Mouse (Mus musculus) Muller cell, postnatal 12 days (primary cell): Measurements from ENCODE around the gene Iqcf3.

ENCODE experiments used
- DNase-seq: peaks from one replicate; pipeline ENCODE4 v3.0.0-alpha.2; 2015; ENCODE audit errors: inconsistent ontology term

Iqcf3 gene

DNA sequence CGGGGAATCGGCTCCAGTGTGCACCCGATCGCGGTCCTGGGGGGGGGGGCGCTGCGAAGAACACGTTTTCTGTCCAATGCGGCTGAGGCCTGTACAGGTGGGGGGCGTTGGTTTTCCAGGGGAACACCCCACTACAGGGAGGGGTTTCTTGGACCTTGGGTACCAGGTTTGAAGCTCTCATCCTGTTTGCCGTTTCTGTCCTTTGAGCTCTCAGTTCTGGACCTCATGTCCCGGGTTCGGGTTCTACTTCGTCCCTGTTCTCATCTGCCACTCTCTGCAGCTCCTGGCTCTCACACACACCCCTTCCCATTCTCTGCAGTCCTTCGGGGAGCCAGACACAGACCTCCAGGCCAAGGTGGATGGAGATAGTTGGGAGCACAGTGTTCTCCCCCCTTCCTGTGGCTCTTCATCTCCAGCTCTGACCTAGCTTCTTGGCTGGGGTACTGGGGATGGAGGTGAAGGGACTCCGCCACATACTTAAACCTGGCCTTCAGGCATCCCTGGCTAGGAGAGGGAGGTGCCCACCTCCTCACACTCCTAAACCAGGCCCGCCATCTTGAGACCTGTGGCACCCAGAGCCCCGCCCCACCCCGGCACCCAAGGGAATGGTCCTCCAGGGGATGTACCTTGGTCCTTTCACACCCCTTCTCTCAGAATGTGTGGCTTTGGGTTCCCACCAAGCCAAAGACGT, 107.2 kb downstream of the Iqcf3 start:
- DNase-seq = no peak

DNA sequence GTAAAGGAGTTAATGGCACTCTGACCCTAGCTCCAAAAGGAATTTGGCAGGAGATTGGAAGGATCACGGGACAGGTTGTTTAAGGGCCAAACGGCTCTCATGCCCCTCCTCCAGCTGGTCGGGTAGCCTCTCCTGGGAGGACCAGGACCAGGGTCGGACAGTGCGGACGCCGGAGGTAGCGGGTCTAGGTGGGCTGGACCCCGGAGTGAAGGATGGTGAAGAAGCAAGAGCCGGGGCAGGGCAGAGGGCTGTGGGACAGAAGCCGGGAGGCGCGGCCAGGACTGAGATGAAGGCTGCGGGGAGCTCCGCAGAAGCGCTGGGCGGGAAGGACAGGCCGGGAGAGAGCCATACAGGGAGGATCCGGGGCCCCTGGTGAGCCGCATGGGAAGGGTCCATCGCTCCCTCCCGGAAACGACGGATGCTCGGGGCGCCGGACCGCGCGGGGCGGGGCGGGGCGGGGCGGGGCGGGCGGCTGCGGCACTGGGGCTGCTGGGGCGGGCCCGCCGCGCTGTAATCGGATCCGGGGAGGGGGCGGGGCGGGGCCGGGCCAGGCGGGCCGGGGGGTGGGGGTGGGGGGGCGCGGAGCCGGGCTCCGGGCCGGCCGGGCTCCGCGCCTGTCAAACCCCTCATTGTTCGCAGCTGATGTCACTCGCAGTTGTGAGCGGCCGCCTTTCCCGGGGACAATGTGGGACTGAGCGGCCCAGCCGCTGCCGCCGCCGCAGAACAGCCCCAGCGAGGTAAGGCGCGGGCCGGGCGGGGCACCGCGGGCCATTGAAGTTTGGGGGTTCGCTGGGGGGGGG, 108.0 kb downstream of the Iqcf3 start, which contains the start of gene Pcbp4:
TSS of gene Pcbp4 (plus strand) at position 21 of the 800 bp plus-strand sequence.
- peak; percentile 82 for DNase-seq
